Mouse (Mus musculus): ENCODE results near the gene Spib.

Gene Spib

GRCm38 (mm10) chr7:44524502-44524901, 7.4 kb downstream of the Spib start, which contains the start of gene Mybpc2:
Mybpc2 (minus strand) TSS chr7:44524656.
- DNase-seq, result no peak

DNA sequence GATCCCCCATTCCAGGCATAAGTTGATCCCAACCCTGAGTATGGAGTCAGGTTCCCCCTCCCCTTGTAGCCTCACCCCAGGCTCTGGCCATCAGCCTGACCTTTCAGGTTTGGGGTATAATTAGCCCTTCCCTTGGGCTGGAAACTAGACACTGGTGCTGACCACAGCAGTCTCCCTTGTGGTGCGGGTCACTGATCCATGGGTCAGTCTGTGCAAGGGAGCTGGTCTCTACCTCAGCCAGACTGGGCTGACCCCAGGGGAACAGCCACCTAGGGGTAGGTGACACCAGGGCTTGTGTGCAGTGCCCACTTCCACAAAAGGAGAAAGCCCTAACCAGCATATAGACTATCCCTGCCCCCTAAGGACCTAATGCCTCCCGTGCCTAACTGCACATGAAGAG, 8.8 kb downstream of the Spib start:
- DNase-seq, result no peak

DNA sequence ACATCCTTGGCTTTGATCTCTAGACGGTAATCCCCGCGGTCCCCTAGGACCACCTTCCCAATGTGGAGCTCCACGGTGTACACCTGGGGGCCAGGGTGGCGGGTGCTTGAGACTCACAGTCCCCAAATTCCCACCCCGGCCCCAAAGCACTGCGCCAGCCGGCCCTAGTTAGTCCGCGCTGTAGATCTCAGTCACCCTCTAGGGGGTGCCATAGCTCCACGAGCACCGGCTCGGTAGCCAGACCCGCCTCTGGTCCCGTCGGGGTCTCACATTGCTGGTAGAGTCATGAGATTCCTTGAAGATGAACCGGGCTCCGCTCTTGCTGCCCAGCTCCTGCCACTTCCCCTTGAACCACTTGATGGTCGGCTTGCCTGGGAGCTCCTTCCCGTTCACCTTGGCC, 10.2 kb downstream of the Spib start:
- DNase-seq, result peak; percentile 71

DNA sequence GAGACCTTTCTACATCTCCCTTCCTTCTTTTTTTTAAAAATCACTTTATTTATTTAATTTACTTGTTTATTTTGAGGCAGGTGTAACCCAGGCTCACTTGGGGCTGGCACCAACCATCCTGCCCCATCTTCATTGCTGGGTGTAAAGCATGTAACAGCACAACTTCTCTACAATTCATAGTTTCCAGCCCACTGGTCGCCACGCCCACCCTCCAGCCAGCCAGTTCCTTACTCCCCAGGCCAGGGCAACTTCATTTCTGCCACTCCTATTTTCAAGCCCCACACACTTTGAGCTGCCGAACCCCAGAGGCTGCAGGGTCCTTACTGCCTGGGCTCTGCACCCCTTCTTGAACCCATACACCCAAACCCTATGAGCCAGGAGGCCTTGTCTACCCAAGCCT, 10.9 kb downstream of the Spib start:
- DNase-seq, result no peak

DNA sequence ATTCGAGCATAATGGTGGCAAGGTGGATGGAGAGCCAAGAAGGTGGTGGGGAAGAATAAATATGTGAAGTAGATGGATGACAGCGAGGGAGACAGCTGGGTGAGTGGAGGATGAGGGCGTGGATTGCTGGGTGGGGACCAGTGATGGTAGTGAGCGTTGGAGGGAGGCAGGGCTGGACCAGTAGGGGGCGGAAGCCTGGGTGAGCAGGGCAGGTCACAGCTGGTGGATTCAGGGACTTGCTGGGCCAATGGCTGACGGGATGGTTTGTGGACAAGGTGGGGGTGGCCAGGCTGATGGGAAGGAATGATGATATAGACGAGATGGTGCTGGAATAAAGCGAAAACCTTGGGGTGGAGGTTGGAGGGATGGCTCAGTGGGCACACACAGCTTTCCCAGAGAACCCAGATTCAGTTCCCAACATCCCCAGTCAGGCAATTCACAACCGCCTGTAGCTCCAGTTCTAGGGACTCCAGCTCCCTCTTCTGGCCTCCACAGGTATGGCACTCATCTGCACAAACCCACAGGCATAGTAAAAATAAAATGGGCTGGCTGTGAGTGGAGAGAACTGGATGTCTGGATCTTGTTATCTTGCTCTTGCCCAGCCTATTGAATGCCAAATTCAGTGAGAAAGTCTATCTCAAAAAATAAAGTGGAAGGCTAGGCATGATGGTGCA, 12.5 kb downstream of the Spib start:
- no peak for DNase-seq

DNA sequence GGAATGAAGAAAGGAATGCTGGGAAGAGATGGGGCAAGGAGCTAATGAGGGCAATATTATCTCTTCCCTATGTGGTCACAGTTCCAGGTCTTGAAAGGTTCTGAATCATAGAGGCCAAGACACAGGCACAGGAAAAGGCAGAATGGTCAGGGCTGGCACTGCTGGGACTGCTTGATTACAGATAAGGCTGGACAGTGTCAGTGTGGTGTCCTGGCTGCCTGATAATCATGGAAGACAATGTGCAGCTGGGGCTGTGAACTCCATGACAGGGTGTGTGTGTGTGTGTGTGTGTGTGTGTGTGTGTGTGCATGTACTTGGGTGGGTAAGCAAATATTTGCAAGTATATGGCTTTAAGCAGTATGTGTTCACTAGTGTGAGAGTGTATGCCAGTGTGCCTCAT, 24.4 kb downstream of the Spib start:
- no peak for DNase-seq

GRCm38 (mm10) chr7:44501563-44502115, 30.2 kb downstream of the Spib start:
- peak; percentile 80 to 84 for DNase-seq

GRCm38 (mm10) chr7:44500046-44500445, 31.8 kb downstream of the Spib start:
- DNase-seq, result no peak

DNA sequence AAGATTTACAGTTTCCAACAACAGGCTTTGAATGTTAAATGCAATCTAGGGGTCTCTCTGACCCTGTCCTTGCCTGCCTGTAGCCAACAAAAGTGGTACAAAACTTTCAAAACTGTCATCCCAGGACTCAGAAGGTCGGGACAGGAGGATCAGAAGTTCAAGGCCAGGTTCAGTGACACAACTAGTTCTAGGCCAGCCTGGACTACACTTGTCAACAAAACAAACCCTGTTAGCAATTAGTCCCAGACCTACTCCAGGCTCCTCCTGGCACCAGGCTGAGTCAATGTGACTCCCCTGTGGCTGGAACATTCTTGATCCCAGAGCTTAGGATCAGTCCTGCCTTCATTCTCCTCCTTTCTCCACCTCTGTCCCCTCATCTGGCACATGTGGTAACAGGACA, 32.9 kb downstream of the Spib start:
- DNase-seq, result no peak

- DNase-seq, result no peak
These were observed 34.4 kb downstream of the Spib start for GRCm38 (mm10) chr7:44497361-44498055.

- no peak for DNase-seq
These were observed 35.1 kb downstream of the Spib start for GRCm38 (mm10) chr7:44496771-44497109.

- DNase-seq, result peak; percentile 99
These were observed 35.7 kb downstream of the Spib start, which contains the start of the genes Emc10 and Fam71e1 for GRCm38 (mm10) chr7:44495992-44496770. Emc10 (minus strand) TSS chr7:44496529. Fam71e1 (plus strand) TSS chr7:44496581.

DNA sequence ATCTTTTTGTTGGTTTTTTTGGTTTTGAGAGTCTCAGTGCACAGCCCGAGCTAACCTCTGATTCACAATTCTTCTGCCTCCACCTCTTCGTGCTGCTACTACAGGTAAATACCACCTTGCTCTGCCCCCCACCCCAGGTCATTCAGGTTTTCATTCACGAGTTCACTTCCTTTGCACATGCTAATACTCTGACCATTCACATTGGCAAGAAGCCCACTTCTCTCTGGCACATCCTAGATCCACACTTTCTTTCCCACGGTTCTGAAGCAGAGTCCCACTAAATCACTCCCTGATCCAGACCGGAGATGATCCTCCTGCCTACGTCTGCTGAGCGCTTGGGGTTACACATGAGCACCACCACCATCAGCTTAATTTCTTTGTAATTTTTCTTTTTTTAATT, 36.8 kb downstream of the Spib start:
- no peak for DNase-seq

DNA sequence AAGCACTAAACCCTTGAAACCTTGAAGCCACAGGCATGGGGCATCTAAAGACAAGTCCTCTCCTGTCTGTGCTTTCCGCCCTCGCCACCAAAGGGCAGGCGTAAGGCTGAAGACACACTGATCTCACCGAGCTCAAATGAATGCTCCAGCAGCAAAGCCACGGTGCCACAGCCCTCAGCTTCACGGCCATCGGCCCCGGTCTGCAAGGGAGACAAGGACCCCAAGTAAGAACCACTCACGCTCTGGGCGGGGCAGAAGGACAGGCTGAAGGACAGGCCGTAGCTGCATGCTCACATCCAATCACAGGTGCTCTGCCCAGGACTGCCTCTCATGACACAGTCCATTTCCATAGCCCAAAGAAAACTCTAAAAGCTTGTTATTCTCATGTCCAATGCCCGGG, 37.2 kb downstream of the Spib start:
- no peak for DNase-seq

DNA sequence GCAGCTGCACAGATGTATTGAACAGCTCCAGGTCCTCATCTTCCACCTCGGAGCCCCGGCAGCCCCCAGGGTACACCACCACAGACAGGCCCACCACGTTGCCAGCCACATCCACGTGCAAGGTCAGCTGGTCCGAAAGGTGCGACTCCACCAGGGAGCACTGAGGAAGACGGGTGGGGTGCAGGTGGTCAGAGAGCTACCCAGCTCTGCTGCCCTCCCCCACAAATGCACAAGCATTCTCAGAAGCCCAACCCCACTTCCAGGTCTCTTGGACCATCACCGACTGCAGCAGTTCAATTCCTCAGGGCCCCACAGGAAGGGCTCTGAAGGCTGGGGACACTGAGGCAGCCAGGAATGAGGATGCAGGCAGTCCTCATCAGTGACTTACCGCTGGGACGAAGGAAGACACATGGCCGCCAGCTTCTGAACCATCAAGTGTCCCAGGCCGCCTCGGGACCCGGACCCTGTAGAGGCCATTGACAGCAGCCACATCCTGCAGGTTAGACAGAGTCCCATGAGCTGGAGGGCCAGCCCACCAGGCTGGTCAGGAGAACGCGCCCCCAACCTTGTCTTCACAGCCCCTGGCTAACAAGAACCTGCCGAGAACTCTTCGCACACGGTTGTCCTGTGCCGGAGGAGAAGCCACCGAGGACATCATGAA, 39.6 kb downstream of the Spib start:
- no peak for DNase-seq

GRCm38 (mm10) chr7:44491391-44491790, 40.5 kb downstream of the Spib start:
- DNase-seq, result no peak

DNA sequence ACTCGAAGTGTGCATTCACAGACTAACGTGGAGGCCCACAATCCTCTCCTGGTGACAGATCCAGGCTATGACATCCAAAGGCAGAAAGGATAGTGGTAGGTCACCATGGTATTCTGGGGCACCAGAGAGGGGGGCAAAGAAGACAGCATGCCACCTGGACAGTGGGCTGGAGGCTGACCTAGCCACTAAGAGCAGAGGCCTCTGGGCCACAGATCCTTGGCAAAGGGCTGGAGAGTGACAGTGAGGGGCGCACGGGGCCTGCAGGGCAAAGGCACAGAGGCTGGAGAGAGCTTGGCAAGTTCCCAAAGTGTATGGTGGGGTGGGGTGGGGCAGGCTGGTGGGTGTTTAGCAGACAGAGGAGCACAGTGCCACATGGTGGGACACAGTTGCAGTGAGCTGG, 41.6 kb downstream of the Spib start:
- DNase-seq, result peak in 1 of 2 experiments; percentile 5

GRCm38 (mm10) chr7:44488545-44488944, 43.3 kb downstream of the Spib start:
- DNase-seq, result no peak

DNA sequence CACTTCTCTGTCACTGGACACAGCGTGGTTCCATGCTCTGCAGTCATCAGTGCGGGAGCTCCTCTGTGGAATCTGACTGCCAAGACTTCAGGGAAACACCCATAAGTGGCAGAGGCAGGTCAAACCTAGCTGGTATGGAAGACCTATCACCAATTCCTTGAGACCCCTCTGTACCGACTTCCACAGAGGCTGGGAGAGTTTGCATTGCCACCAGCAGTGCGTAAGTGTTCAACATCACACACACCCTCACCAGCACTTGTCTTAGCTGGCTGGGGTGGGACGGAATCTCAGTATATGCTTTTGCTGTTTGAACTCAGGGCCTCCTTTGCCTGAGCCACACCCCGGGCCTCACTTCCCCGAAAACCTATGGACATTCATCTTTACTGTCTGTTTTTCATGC, 43.9 kb downstream of the Spib start:
- no peak for DNase-seq

GRCm38 (mm10) chr7:44486927-44487575, 44.8 kb downstream of the Spib start:
- DNase-seq, result no peak

GRCm38 (mm10) chr7:44485572-44486195, 46.2 kb downstream of the Spib start:
- DNase-seq, result no peak

Data from cerebellum, postnatal 36 days (tissue).